Mouse (Mus musculus): ENCODE results near the gene Fam171a2. TPM values are rescaled to one million over a fixed set of nuclear protein-coding genes. Genes with fewer than 3 reads are reported as not detected.

The Fam171a2 gene
- polyA plus RNA-seq, 1 experiment from 2014 or later, result 10.6 TPM

- Histone ChIP-seq H3K4me1 (ENCODE audit: control insufficient read depth, insufficient read depth, low read length) (peaks cover 21% of the 10 kb centered on the region), H3K36me3 (ENCODE audit: control insufficient read depth, insufficient read depth, low read length) (peaks cover 9% of the 10 kb centered on the region)
- WGBS, result 92% methylated on average over 7 of the region's 7 CpGs
Measured at GRCm38 (mm10) chr11:102433866-102434265, 13.6 kb downstream of the Fam171a2 start.

GRCm38 (mm10) chr11:102432896-102433295 is 14.6 kb downstream of the Fam171a2 start:
- Histone ChIP-seq H3K9ac (ENCODE audit: low read length) (no peak overlapping the region), H3K36me3 (ENCODE audit: control insufficient read depth, insufficient read depth, low read length) (peaks cover 8% of the 10 kb centered on the region), H3K4me1 (ENCODE audit: control insufficient read depth, insufficient read depth, low read length) (peaks cover 17% of the 10 kb centered on the region), H3K27me3 (ENCODE audit: control insufficient read depth, insufficient read depth, low read length) (peaks cover 2% of the 10 kb centered on the region), H3K4me2 (no peak overlapping the region), H3K4me3 (ENCODE audit: low read depth, low read length) (no peak overlapping the region), H3K9me3 (ENCODE audit: control insufficient read depth, low read length) (no peaks in the 10 kb centered on the region), H3K27ac (ENCODE audit: low read depth, low read length) (no peak overlapping the region)
- 94% methylated on average over 6 of the region's 6 CpGs for WGBS
- ATAC-seq (ENCODE audit: low FRiP score) (no peak), DNase-seq (ENCODE audit: low spot score, missing footprints) (no peak)

More at GRCm38 (mm10) chr11:102433866-102434265, 13.6 kb downstream of the Fam171a2 start:
- peaks cover 5% of the 10 kb centered on the region for H3K27me3 ChIP-seq (ENCODE audit: control insufficient read depth, insufficient read depth, low read length)
- H3K27ac ChIP-seq (ENCODE audit: low read depth, low read length), result no peak overlapping the region
- no peak overlapping the region for H3K9ac ChIP-seq (ENCODE audit: low read length)
- H3K4me3 ChIP-seq (ENCODE audit: low read depth, low read length), result no peak overlapping the region
- DNase-seq (ENCODE audit: low spot score, missing footprints) (no peak), ATAC-seq (ENCODE audit: low FRiP score) (no peak)
- no peaks in the 10 kb centered on the region for H3K9me3 ChIP-seq (ENCODE audit: control insufficient read depth, low read length)
- H3K4me2 ChIP-seq, result no peak overlapping the region

DNA sequence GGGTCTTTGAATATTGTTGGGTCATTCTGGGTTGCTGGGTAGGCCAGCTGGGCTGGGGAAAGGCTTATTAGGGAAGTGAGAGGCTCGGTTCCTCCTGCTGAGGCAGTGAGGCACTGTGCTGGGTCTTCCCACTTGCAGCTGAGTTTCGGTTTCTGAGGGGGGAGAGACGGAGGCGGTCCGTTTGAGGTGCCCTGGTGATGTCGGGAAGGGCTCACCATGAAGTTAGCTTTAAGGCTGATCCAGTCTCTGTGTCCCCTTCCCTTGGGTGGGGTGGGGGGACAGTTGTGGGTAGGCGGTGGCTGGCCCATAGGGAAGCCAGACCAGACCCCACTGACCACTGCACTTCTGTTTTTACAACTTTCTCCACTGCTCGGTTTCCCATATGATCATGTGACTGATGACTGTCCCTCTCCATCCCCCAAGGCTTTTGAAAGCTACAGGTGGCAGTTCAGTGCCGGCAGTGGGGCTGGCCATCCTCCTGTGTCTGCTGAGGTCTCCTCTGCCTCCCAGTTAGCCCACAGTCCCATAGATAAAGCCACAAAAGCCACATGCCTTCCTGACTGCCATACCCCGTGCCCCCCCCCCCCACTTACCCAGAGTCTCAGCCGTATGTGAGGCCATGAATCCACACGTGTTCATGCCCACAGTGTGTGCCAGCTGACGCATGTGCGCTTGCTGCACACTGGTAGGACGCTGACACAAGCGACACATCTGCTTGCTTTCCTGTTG is 15.2 kb downstream of the Fam171a2 start:
- Histone ChIP-seq H3K9me3 (ENCODE audit: control insufficient read depth, low read length) (no peaks in the 10 kb centered on the region), H3K9ac (ENCODE audit: low read length) (no peak overlapping the region), H3K4me1 (ENCODE audit: control insufficient read depth, insufficient read depth, low read length) (peaks cover 11% of the 10 kb centered on the region), H3K4me3 (ENCODE audit: low read depth, low read length) (no peak overlapping the region), H3K4me2 (no peak overlapping the region), H3K27ac (ENCODE audit: low read depth, low read length) (no peak overlapping the region), H3K27me3 (ENCODE audit: control insufficient read depth, insufficient read depth, low read length) (no peaks in the 10 kb centered on the region), H3K36me3 (ENCODE audit: control insufficient read depth, insufficient read depth, low read length) (peaks cover 6% of the 10 kb centered on the region; the same call in 1 of the 2 replicates)
- 70% methylated on average over 16 of the region's 16 CpGs for WGBS
- ATAC-seq (ENCODE audit: low FRiP score), result no peak
- DNase-seq (ENCODE audit: low spot score, missing footprints), result no peak

- Histone ChIP-seq H3K4me2 (no peak overlapping the region), H3K27ac (ENCODE audit: low read depth, low read length) (no peak overlapping the region), H3K36me3 (ENCODE audit: control insufficient read depth, insufficient read depth, low read length) (peaks cover 6% of the 10 kb centered on the region; the same call in 1 of the 2 replicates), H3K4me1 (ENCODE audit: control insufficient read depth, insufficient read depth, low read length) (peaks cover 6% of the 10 kb centered on the region), H3K9me3 (ENCODE audit: control insufficient read depth, low read length) (no peaks in the 10 kb centered on the region), H3K27me3 (ENCODE audit: control insufficient read depth, insufficient read depth, low read length) (no peaks in the 10 kb centered on the region), H3K4me3 (ENCODE audit: low read depth, low read length) (no peak overlapping the region), H3K9ac (ENCODE audit: low read length) (no peak overlapping the region)
- 84% methylated on average over 3 of the region's 3 CpGs for WGBS
- no peak for ATAC-seq (ENCODE audit: low FRiP score)
- DNase-seq (ENCODE audit: low spot score, missing footprints), result no peak
Measured at GRCm38 (mm10) chr11:102431728-102432114, 15.8 kb downstream of the Fam171a2 start.

DNA sequence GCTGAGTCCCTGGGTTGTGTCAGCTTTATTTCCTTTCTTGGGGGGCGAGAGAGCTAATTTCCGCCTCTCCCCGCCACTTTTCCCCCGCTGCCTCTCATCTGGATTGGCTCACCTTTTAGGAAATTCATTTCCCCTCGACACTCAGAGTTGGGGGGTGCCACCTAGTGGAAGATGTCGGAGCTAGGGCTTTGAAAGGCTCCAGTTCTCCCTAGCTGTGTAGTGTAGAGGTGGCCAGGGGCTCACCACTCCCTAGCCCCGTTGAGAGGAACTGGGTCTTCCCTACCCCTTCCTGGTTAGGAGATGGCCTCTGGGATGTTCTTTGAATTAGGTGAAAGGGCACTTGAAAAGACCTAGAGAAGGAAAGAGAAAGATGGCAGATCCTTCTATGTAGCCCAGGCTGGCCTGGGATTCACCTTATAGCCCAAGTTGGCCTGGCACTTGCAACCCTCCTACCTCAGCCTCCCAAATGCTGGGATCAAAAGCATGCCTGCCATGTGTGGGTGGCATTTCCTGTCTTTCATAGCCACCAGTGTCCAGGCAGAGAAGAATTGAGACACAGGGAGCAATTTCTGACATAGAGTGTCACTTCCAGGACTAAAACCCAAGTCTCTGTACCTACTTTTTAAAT is 16.4 kb downstream of the Fam171a2 start:
- peak; percentile 97 for DNase-seq (ENCODE audit: low spot score, missing footprints)
- H3K4me2 ChIP-seq, result peak overlapping the region; percentile 77
- H3K4me3 ChIP-seq (ENCODE audit: low read depth, low read length), result peak overlapping the region; percentile 44
- H3K36me3 ChIP-seq (ENCODE audit: control insufficient read depth, insufficient read depth, low read length), result peaks cover 5% of the 10 kb centered on the region; the same call in 1 of the 2 replicates
- peak; percentile 56; the same call in 1 of the 2 replicates for ATAC-seq (ENCODE audit: low FRiP score)
- H3K9me3 ChIP-seq (ENCODE audit: control insufficient read depth, low read length), result no peaks in the 10 kb centered on the region
- H3K27ac ChIP-seq (ENCODE audit: low read depth, low read length), result no peak overlapping the region
- H3K4me1 ChIP-seq (ENCODE audit: control insufficient read depth, insufficient read depth, low read length), result peaks cover 6% of the 10 kb centered on the region
- H3K9ac ChIP-seq (ENCODE audit: low read length), result peak overlapping the region; percentile 50; the same call in 1 of the 2 replicates
- H3K27me3 ChIP-seq (ENCODE audit: control insufficient read depth, insufficient read depth, low read length), result no peaks in the 10 kb centered on the region
- under 1% methylated on average over 7 of the region's 7 CpGs for WGBS

GRCm38 (mm10) chr11:102430121-102431017 is 17.1 kb downstream of the Fam171a2 start, which contains the start of gene Grn:
Gene Grn (plus strand): TSS chr11:102430315.
- Histone ChIP-seq H3K27ac (ENCODE audit: low read depth, low read length) (no peak within 1 kb of the TSS), H3K9ac (ENCODE audit: low read length) (peak within 1 kb of the TSS; percentile 50), H3K9me3 (ENCODE audit: control insufficient read depth, low read length) (no peaks in the 10 kb centered on the region), H3K4me1 (ENCODE audit: control insufficient read depth, insufficient read depth, low read length) (peaks cover 6% of the 10 kb centered on the region), H3K4me2 (peak within 1 kb of the TSS; percentile 77), H3K36me3 (ENCODE audit: control insufficient read depth, insufficient read depth, low read length) (no peaks in the 10 kb centered on the region; the same call in 1 of the 2 replicates), H3K4me3 (ENCODE audit: low read depth, low read length) (peak within 1 kb of the TSS; percentile 44), H3K27me3 (ENCODE audit: control insufficient read depth, insufficient read depth, low read length) (no peaks in the 10 kb centered on the region)
- WGBS, result 1% methylated on average over 25 of the region's 29 CpGs
- ATAC-seq (ENCODE audit: low FRiP score) (peak; percentile 88), DNase-seq (ENCODE audit: low spot score, missing footprints) (peak; percentile 97)

DNA sequence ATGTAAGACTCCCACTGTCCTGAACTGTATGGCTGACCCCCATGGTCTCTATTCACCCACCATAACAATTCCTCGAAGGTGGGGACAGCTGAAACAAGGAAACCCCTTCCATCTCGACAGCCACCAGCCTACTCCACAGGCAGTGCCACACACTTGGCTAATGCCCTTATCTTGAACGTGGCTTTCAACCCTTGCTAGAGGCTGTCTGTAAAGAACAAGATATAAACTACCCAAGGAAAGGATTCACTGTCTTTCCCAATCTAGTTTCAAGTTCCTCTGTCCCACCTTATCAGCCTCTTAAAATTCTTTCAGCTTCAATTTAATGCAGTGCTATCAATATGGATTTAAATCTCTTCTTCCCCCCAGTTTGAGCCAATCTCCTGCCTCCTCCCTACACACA is 17.9 kb downstream of the Fam171a2 start:
- H3K4me1 ChIP-seq (ENCODE audit: control insufficient read depth, insufficient read depth, low read length), result peaks cover 6% of the 10 kb centered on the region
- 49% methylated on average over 3 of the region's 3 CpGs for WGBS
- H3K4me3 ChIP-seq (ENCODE audit: low read depth, low read length), result peak overlapping the region; percentile 44
- H3K4me2 ChIP-seq, result peak overlapping the region; percentile 77
- no peaks in the 10 kb centered on the region for H3K27me3 ChIP-seq (ENCODE audit: control insufficient read depth, insufficient read depth, low read length)
- H3K27ac ChIP-seq (ENCODE audit: low read depth, low read length), result no peak overlapping the region
- H3K9ac ChIP-seq (ENCODE audit: low read length), result peak overlapping the region; percentile 43
- no peaks in the 10 kb centered on the region for H3K36me3 ChIP-seq (ENCODE audit: control insufficient read depth, insufficient read depth, low read length)
- ATAC-seq (ENCODE audit: low FRiP score), result no peak
- DNase-seq (ENCODE audit: low spot score, missing footprints), result no peak
- H3K9me3 ChIP-seq (ENCODE audit: control insufficient read depth, low read length), result no peaks in the 10 kb centered on the region

- ATAC-seq (ENCODE audit: low FRiP score) (no peak), DNase-seq (ENCODE audit: low spot score, missing footprints) (no peak)
- Histone ChIP-seq H3K27ac (ENCODE audit: low read depth, low read length) (no peak overlapping the region), H3K4me2 (no peak overlapping the region), H3K9me3 (ENCODE audit: control insufficient read depth, low read length) (no peaks in the 10 kb centered on the region), H3K4me1 (ENCODE audit: control insufficient read depth, insufficient read depth, low read length) (peaks cover 4% of the 10 kb centered on the region), H3K4me3 (ENCODE audit: low read depth, low read length) (no peak overlapping the region), H3K36me3 (ENCODE audit: control insufficient read depth, insufficient read depth, low read length) (no peaks in the 10 kb centered on the region), H3K9ac (ENCODE audit: low read length) (no peak overlapping the region), H3K27me3 (ENCODE audit: control insufficient read depth, insufficient read depth, low read length) (no peaks in the 10 kb centered on the region)
- WGBS, result 73% methylated on average over 8 of the region's 8 CpGs
Measured at GRCm38 (mm10) chr11:102428981-102429540, 18.4 kb downstream of the Fam171a2 start.
